Mouse (Mus musculus): Measurements from ENCODE around the gene Sypl2. TPM values are rescaled to one million over a fixed set of nuclear protein-coding genes. Genes with fewer than 3 reads are reported as not detected.

Sypl2 gene
- not detected in 2 replicates for polyA plus RNA-seq (2015; fragmentation: Nextera tagmentation; extraction: Ambion mirVana)

DNA sequence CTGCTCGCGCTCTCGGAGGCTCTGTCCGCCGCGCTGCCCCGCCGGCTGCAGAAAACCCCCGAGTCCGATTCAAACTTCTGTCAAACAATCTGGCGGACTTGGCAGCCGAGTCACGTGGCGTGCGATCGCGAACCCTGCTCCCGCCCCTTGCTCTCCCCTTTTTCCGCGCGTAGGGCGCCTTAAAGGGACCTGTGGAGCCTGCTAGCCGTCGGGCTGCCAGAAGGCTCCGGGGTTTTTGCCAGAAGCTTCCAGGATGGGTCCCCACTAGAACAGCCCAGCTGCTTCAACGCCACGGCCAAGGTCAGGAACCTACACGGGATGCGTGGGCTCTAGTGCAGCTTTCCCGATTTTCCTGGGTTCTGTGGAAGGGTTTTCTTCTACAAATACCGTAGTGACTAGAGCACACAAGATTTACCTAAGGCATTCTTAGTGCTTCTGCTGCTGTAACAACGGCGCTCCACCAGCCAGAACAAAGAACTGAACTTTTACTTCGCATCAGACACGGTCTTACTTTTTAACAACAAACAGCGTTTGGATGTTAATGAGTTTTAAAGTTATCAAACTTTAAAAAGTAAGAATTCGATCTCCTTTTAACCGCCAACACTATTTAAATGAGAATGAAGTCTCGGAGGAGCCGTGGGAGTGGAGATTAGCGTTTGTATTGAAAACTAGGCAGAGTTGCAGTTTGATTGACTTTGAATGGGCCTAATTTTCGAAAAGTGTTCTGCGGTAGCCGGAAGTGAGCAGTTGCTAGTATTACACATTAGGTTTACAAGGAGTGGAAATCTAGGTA is at the start of gene Sypl2:
Gene Sypl2 (minus strand): TSS at position 91 of the 793 bp plus-strand sequence.

DNA sequence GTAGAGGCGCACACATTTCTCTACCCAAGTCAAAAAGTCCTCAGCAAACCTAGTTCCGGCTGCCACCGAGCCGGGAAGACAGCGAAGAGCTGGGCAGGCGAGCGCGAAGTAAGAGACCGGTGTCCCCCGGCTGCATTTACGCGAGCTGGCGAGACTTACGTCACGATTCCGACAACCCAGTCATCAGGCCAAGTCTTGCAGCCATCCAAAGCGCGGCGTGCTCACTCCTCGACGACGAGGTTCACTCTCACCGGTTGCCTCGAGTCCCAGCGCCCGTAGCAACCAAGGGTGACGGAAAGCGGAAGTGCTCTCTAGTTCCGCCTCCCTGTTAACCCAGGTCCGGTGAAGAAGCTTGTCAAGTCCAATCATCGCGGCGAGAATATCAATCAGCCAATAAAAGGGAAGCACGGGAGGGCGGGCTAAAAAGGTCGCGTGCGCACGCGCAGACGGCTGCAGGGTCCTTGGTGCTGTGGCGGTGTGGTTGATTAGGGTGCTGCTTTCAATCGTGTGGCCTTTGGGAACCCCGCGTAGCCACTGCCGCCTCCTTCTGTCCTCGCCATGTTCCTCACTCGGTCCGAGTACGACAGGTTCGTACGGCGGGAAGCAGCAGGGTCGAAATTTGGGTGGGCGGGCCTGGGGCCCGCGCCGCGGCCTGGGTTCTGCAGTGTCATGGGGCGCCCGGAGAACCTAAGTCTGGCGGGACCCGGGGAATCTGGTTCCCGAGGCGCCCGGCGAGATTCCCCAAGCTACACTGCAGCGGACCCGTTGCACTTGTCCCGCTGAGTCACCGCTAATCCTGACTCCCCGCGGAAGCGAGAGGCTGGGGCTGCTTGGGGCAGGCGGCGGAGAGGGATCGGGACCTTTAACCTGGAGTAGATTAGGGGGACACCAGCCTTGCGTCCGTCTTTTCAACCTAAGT is 30.5 kb upstream of the Sypl2 start, which contains the start of gene Psma5:
Gene Psma5 (plus strand): TSS at position 208 of the 919 bp plus-strand sequence.

GRCm38 (mm10) chr3:108210771-108211139 is 15.7 kb downstream of the Sypl2 start, which contains the start of gene Atxn7l2:
TSS of gene Atxn7l2 (minus strand) at chr3:108210934.

DNA sequence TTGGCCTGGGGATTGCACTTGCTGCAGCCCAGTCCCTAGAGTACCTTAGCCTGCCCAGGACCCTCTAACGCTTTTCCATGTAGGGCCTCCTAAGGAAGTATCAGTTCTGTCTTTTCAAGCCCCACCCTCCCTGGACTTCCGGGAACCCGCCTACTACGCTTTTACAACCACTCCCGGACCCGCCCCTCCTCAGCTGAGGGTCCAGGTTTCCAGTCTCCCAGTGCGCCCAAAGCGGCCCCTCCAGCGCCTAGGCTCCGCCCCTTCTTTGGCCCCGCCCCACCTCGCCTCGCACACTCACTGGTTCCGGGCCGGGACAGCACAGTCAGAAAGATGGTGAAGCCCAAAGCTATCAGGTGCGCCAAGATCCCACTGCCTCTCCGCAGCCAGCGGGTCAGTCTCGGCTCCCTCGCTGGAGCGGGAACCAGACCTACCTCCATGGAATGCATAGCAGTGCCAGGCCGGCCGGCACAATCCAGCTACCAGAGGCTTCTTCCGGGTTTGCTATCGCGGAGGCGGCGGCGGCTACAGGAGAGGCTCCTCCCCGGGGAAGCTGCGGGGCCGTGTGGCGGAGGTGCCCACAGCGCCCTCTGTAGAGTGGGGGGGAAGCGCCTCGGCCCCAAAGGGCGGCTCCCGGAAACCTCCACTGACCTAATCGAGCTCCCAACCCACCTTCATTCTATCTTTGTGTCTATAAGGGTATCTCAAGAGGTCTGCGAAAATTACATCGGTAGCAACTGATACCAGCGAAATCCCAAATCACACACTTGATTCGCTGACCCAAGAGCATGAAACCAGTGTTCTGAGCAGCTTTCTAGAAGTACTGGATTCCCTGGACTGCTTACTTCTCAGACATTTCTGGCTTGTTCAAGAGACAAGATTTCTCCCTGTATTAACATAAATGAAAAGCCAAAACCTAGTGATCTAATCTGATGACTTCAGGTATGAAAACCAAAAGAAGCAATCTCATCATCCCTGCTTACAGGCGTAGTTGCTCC is 25.8 kb downstream of the Sypl2 start, which contains the start of gene Cyb561d1:
Gene Cyb561d1 (minus strand): TSS at position 884 of the 995 bp plus-strand sequence.

DNA sequence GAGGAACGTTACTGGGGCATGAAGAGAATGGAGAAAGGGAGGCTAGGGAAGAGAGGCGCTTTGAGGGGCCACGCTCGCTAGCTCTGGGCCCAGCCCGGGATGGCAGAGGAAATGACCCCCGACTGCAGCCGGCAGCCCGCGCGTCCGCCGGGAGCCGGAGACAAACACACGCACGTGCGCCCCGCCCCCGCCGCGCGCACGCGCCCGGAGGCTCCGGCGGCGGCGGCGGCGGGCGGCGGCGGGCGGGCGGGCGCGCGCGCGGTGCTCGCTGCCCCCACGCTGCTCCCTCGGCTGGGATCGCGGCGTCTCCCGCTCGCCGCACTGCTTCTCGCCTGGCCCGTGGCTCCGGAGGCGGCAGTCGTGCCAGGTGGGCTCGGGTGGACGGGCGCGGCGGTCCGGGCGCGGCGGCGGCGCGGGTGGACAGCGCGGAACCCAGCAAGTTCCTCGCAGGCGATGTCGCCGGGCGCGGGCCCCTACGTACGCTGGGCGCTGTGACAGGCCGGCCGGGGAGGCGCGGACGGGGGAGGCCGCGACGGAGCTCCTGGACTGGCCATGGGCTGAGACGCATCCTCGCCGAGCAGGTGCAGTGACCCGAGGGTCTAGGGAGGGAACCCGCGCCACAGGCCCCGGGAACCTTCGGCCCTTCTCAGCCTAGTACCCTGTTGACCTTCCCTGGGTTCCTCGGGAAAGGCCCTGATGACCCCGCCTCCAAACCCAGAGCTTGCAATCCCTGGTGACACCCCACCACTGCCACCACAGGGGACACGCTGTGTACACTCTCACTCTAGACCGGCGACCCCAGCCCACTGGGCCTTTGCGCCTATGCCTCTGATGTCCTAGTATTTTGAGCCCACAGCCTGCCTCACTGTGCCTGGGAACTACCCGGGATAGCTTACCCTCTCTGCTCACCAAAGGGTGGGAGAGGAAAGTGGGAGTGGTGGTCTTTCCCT is 40.1 kb downstream of the Sypl2 start, which contains the start of gene Amigo1:
Gene Amigo1 (plus strand): TSS at position 238 of the 950 bp plus-strand sequence.

Other genes with a start within 250 kb of the Sypl2 start
- 18.8 and 23.1 TPM in 2 replicates for gene Gstm2, start 240.2 kb downstream of the Sypl2 start, polyA plus RNA-seq (2015; fragmentation: Nextera tagmentation; extraction: Ambion mirVana)
- gene Gstm1, start 208.7 kb downstream of the Sypl2 start, polyA plus RNA-seq (2015; fragmentation: Nextera tagmentation; extraction: Ambion mirVana), result 46.6 and 66.5 TPM in 2 replicates
- gene Gstm4, start 181.8 kb downstream of the Sypl2 start, polyA plus RNA-seq (2015; fragmentation: Nextera tagmentation; extraction: Ambion mirVana), result 5.9 and 6.9 TPM in 2 replicates
- 40.6 and 41.5 TPM in 2 replicates for gene Ampd2, start 140.0 kb downstream of the Sypl2 start, polyA plus RNA-seq (2015; fragmentation: Nextera tagmentation; extraction: Ambion mirVana)
- 3.2 and 3.3 TPM in 2 replicates for gene Gnat2, start 133.9 kb downstream of the Sypl2 start, polyA plus RNA-seq (2015; fragmentation: Nextera tagmentation; extraction: Ambion mirVana)
- gene Gnai3, start 80.5 kb downstream of the Sypl2 start, polyA plus RNA-seq (2015; fragmentation: Nextera tagmentation; extraction: Ambion mirVana), result 61.5 and 71.2 TPM in 2 replicates
- gene Gpr61, start 71.8 kb downstream of the Sypl2 start, polyA plus RNA-seq (2015; fragmentation: Nextera tagmentation; extraction: Ambion mirVana), result 0.04 and 0.05 TPM in 2 replicates
- gene Amigo1, start 40.3 kb downstream of the Sypl2 start, polyA plus RNA-seq (2015; fragmentation: Nextera tagmentation; extraction: Ambion mirVana), result 0.83 and 0.98 TPM in 2 replicates
- gene Cyb561d1, start 25.4 kb downstream of the Sypl2 start, polyA plus RNA-seq (2015; fragmentation: Nextera tagmentation; extraction: Ambion mirVana), result 2.8 and 3.6 TPM in 2 replicates
- gene Atxn7l2, start 15.7 kb downstream of the Sypl2 start, polyA plus RNA-seq (2015; fragmentation: Nextera tagmentation; extraction: Ambion mirVana), result 3.7 and 3.9 TPM in 2 replicates
- 216 and 222 TPM in 2 replicates for gene Psma5, start 30.3 kb upstream of the Sypl2 start, polyA plus RNA-seq (2015; fragmentation: Nextera tagmentation; extraction: Ambion mirVana)
- gene Sort1, start 57.4 kb upstream of the Sypl2 start, polyA plus RNA-seq (2015; fragmentation: Nextera tagmentation; extraction: Ambion mirVana), result 3.0 and 4.4 TPM in 2 replicates
- not detected in 2 replicates for gene Mybphl, start 138.3 kb upstream of the Sypl2 start, polyA plus RNA-seq (2015; fragmentation: Nextera tagmentation; extraction: Ambion mirVana)
- 17.4 and 18.8 TPM in 2 replicates for gene Psrc1, start 157.2 kb upstream of the Sypl2 start, polyA plus RNA-seq (2015; fragmentation: Nextera tagmentation; extraction: Ambion mirVana)
- 0.20 and 0.57 TPM in 2 replicates for gene Celsr2, start 188.9 kb upstream of the Sypl2 start, polyA plus RNA-seq (2015; fragmentation: Nextera tagmentation; extraction: Ambion mirVana)
- 71.7 and 74.3 TPM in 2 replicates for gene Sars, start 218.6 kb upstream of the Sypl2 start, polyA plus RNA-seq (2015; fragmentation: Nextera tagmentation; extraction: Ambion mirVana)